Mouse (Mus musculus): ENCODE measurements around the gene Cpa2. TPM values are rescaled to one million over a fixed set of nuclear protein-coding genes. Genes with fewer than 3 reads are reported as not detected.

Gene Cpa2
- polyA plus RNA-seq, 1 experiment from 2014 or later, result 11.5 TPM

GRCm38 (mm10) chr6:30600033-30600432 lies 58.7 kb downstream of the Cpa2 start:
- H3K4me1 ChIP-seq (replicated peaks; ENCODE audit: insufficient read depth, low read length), result no peaks in the 10 kb centered on the region
- H3K4me3 ChIP-seq (replicated peaks; ENCODE audit: low read depth, low read length), result no peak overlapping the region
- 33% methylated on average over 3 of the region's 3 CpGs for WGBS
- H3K27ac ChIP-seq, result no peak overlapping the region
- H3K36me3 ChIP-seq (ENCODE audit: insufficient read depth, low read length), result no peaks in the 10 kb centered on the region
- no peak for TF ChIP-seq CTCF (IDR thresholded peaks at IDR 0.05; ENCODE audit: low read depth)
- no peak overlapping the region for H3K4me2 ChIP-seq (ENCODE audit: low read length)
- H3K9me3 ChIP-seq (replicated peaks; ENCODE audit: low read length), result no peaks in the 10 kb centered on the region
- ATAC-seq (replicated peaks; ENCODE audit: low FRiP score, low read depth) (no peak), DNase-seq (ENCODE audit: low spot score) (peak; percentile 86)
- no peaks in the 10 kb centered on the region for H3K27me3 ChIP-seq (ENCODE audit: insufficient read depth, low read length)
- H3K9ac ChIP-seq (ENCODE audit: low read depth, low read length), result no peak overlapping the region

- Histone ChIP-seq H3K36me3 (ENCODE audit: insufficient read depth, low read length) (no peaks in the 10 kb centered on the region), H3K4me3 (replicated peaks; ENCODE audit: low read depth, low read length) (no peak overlapping the region), H3K4me1 (replicated peaks; ENCODE audit: insufficient read depth, low read length) (no peaks in the 10 kb centered on the region), H3K27me3 (ENCODE audit: insufficient read depth, low read length) (no peaks in the 10 kb centered on the region), H3K4me2 (ENCODE audit: low read length) (no peak overlapping the region), H3K9me3 (replicated peaks; ENCODE audit: low read length) (no peaks in the 10 kb centered on the region), H3K9ac (ENCODE audit: low read depth, low read length) (no peak overlapping the region), H3K27ac (no peak overlapping the region)
- no peak for TF ChIP-seq CTCF (IDR thresholded peaks at IDR 0.05; ENCODE audit: low read depth)
- ATAC-seq (replicated peaks; ENCODE audit: low FRiP score, low read depth) (no peak), DNase-seq (ENCODE audit: low spot score) (no peak)
- WGBS, result 81% methylated on average over 1 of the region's 1 CpGs
Observed at GRCm38 (mm10) chr6:30600995-30601394, 59.6 kb downstream of the Cpa2 start.

GRCm38 (mm10) chr6:30604342-30604867 lies 63.0 kb downstream of the Cpa2 start:
- no peak overlapping the region for H3K27ac ChIP-seq
- WGBS, result 45% methylated on average over 7 of the region's 7 CpGs
- ATAC-seq (replicated peaks; ENCODE audit: low FRiP score, low read depth), result no peak

GRCm38 (mm10) chr6:30605111-30605510 lies 63.7 kb downstream of the Cpa2 start:
- H3K9me3 ChIP-seq (replicated peaks; ENCODE audit: low read length), result no peaks in the 10 kb centered on the region
- no peak for DNase-seq (ENCODE audit: low spot score)
- no peak for TF ChIP-seq CTCF (IDR thresholded peaks at IDR 0.05; ENCODE audit: low read depth)
- H3K27me3 ChIP-seq (ENCODE audit: insufficient read depth, low read length), result no peaks in the 10 kb centered on the region
- 78% methylated on average over 4 of the region's 4 CpGs for WGBS
- H3K4me2 ChIP-seq (ENCODE audit: low read length), result no peak overlapping the region
- no peak overlapping the region for H3K4me3 ChIP-seq (replicated peaks; ENCODE audit: low read depth, low read length)
- H3K4me1 ChIP-seq (replicated peaks; ENCODE audit: insufficient read depth, low read length), result 0 out of 2 replicates have a peak, but pooled peaks cover 2% of the 10 kb centered on the region
- no peak overlapping the region for H3K27ac ChIP-seq
- ATAC-seq (replicated peaks; ENCODE audit: low FRiP score, low read depth), result no peak
- H3K9ac ChIP-seq (ENCODE audit: low read depth, low read length), result no peak overlapping the region
- no peaks in the 10 kb centered on the region for H3K36me3 ChIP-seq (ENCODE audit: insufficient read depth, low read length)

More at GRCm38 (mm10) chr6:30604342-30604867, 63.0 kb downstream of the Cpa2 start:
- no peak for DNase-seq (ENCODE audit: low spot score)
- Histone ChIP-seq H3K36me3 (ENCODE audit: insufficient read depth, low read length) (no peaks in the 10 kb centered on the region), H3K4me2 (ENCODE audit: low read length) (no peak overlapping the region), H3K4me3 (replicated peaks; ENCODE audit: low read depth, low read length) (no peak overlapping the region), H3K9ac (ENCODE audit: low read depth, low read length) (no peak overlapping the region), H3K4me1 (replicated peaks; ENCODE audit: insufficient read depth, low read length) (0 out of 2 replicates have a peak, but pooled peaks cover 2% of the 10 kb centered on the region), H3K9me3 (replicated peaks; ENCODE audit: low read length) (no peaks in the 10 kb centered on the region), H3K27me3 (ENCODE audit: insufficient read depth, low read length) (no peaks in the 10 kb centered on the region)
- TF ChIP-seq CTCF (IDR thresholded peaks at IDR 0.05; ENCODE audit: low read depth), result no peak

- Histone ChIP-seq H3K4me2 (ENCODE audit: low read length) (no peak overlapping the region), H3K9ac (ENCODE audit: low read depth, low read length) (no peak overlapping the region), H3K4me3 (replicated peaks; ENCODE audit: low read depth, low read length) (no peak overlapping the region), H3K36me3 (ENCODE audit: insufficient read depth, low read length) (no peaks in the 10 kb centered on the region), H3K27me3 (ENCODE audit: insufficient read depth, low read length) (no peaks in the 10 kb centered on the region), H3K4me1 (replicated peaks; ENCODE audit: insufficient read depth, low read length) (0 out of 2 replicates have a peak, but pooled peaks cover 2% of the 10 kb centered on the region), H3K27ac (no peak overlapping the region), H3K9me3 (replicated peaks; ENCODE audit: low read length) (no peaks in the 10 kb centered on the region)
- TF ChIP-seq CTCF (IDR thresholded peaks at IDR 0.05; ENCODE audit: low read depth), result no peak
- DNase-seq (ENCODE audit: low spot score), result no peak
- 63% methylated on average over 5 of the region's 5 CpGs for WGBS
- ATAC-seq (replicated peaks; ENCODE audit: low FRiP score, low read depth), result no peak
Observed at GRCm38 (mm10) chr6:30605672-30606071, 64.3 kb downstream of the Cpa2 start.

GRCm38 (mm10) chr6:30610710-30611109 lies 69.3 kb downstream of the Cpa2 start, which contains the start of gene Cpa5:
Gene Cpa5 (plus strand): TSS chr6:30611010.
- no peaks in the 10 kb centered on the region for H3K27me3 ChIP-seq (ENCODE audit: insufficient read depth, low read length)
- ATAC-seq (replicated peaks; ENCODE audit: low FRiP score, low read depth), result no peak
- no peaks in the 10 kb centered on the region for H3K9me3 ChIP-seq (replicated peaks; ENCODE audit: low read length)
- DNase-seq (ENCODE audit: low spot score), result no peak
- H3K27ac ChIP-seq, result no peak within 1 kb of the TSS
- no peak within 1 kb of the TSS for H3K9ac ChIP-seq (ENCODE audit: low read depth, low read length)
- WGBS, result 94% methylated on average over 7 of the region's 7 CpGs
- H3K4me2 ChIP-seq (ENCODE audit: low read length), result no peak within 1 kb of the TSS
- peaks cover 2% of the 10 kb centered on the region; the same call in 1 of the 2 replicates for H3K4me1 ChIP-seq (replicated peaks; ENCODE audit: insufficient read depth, low read length)
- TF ChIP-seq CTCF (IDR thresholded peaks at IDR 0.05; ENCODE audit: low read depth), result no peak
- H3K36me3 ChIP-seq (ENCODE audit: insufficient read depth, low read length), result no peaks in the 10 kb centered on the region
- no peak within 1 kb of the TSS for H3K4me3 ChIP-seq (replicated peaks; ENCODE audit: low read depth, low read length)

GRCm38 (mm10) chr6:30611212-30611611 lies 69.8 kb downstream of the Cpa2 start:
- Histone ChIP-seq H3K9ac (ENCODE audit: low read depth, low read length) (no peak overlapping the region), H3K27me3 (ENCODE audit: insufficient read depth, low read length) (no peaks in the 10 kb centered on the region), H3K9me3 (replicated peaks; ENCODE audit: low read length) (no peaks in the 10 kb centered on the region), H3K27ac (no peak overlapping the region), H3K4me3 (replicated peaks; ENCODE audit: low read depth, low read length) (no peak overlapping the region), H3K4me1 (replicated peaks; ENCODE audit: insufficient read depth, low read length) (peaks cover 3% of the 10 kb centered on the region), H3K4me2 (ENCODE audit: low read length) (no peak overlapping the region), H3K36me3 (ENCODE audit: insufficient read depth, low read length) (no peaks in the 10 kb centered on the region)
- WGBS, result 67% methylated on average over 5 of the region's 5 CpGs
- no peak for TF ChIP-seq CTCF (IDR thresholded peaks at IDR 0.05; ENCODE audit: low read depth)
- DNase-seq (ENCODE audit: low spot score), result no peak
- ATAC-seq (replicated peaks; ENCODE audit: low FRiP score, low read depth), result no peak

Other genes starting within 250 kb of the Cpa2 start
- gene Ube2h, start 237.0 kb upstream of the Cpa2 start, polyA plus RNA-seq (2015; fragmentation: Nextera tagmentation; extraction: Ambion mirVana), result 38.2 and 38.7 TPM in 2 replicates
- 42.9 and 45.6 TPM in 2 replicates for gene Zc3hc1, start 150.6 kb upstream of the Cpa2 start, polyA plus RNA-seq (2015; fragmentation: Nextera tagmentation; extraction: Ambion mirVana)
- 18.0 and 18.2 TPM in 2 replicates for gene Klhdc10, start 139.7 kb upstream of the Cpa2 start, polyA plus RNA-seq (2015; fragmentation: Nextera tagmentation; extraction: Ambion mirVana)
- 25.9 and 27.4 TPM in 2 replicates for gene Tmem209, start 31.8 kb upstream of the Cpa2 start, polyA plus RNA-seq (2015; fragmentation: Nextera tagmentation; extraction: Ambion mirVana)
- gene Ssmem1, start 31.7 kb upstream of the Cpa2 start, polyA plus RNA-seq (2015; fragmentation: Nextera tagmentation; extraction: Ambion mirVana), result 0.19 and 0.30 TPM in 2 replicates
- 0.05 TPM in 1 of 2 replicates, not detected in the other for gene Cpa4, start 26.8 kb downstream of the Cpa2 start, polyA plus RNA-seq (2015; fragmentation: Nextera tagmentation; extraction: Ambion mirVana)
- 0.27 and 0.28 TPM in 2 replicates for gene Cpa5, start 69.4 kb downstream of the Cpa2 start, polyA plus RNA-seq (2015; fragmentation: Nextera tagmentation; extraction: Ambion mirVana)
- 0.53 and 0.55 TPM in 2 replicates for gene Cpa1, start 97.6 kb downstream of the Cpa2 start, polyA plus RNA-seq (2015; fragmentation: Nextera tagmentation; extraction: Ambion mirVana)
- gene Cep41, start 152.2 kb downstream of the Cpa2 start, polyA plus RNA-seq (2015; fragmentation: Nextera tagmentation; extraction: Ambion mirVana), result 11.9 and 12.1 TPM in 2 replicates
- gene Mest, start 182.0 kb downstream of the Cpa2 start, polyA plus RNA-seq (2015; fragmentation: Nextera tagmentation; extraction: Ambion mirVana), result 1,049 and 1,099 TPM in 2 replicates

Measured in kidney, postnatal 0 days (tissue).